Mouse (Mus musculus) kidney, postnatal 0 days (tissue): ENCODE data around the gene Olfr958. TPM values are rescaled to one million over a fixed set of nuclear protein-coding genes. Genes with fewer than 3 reads are reported as not detected.

Experiments used
- ATAC-seq: fragments of 200-750 bp; cut with Nextera tagmentation; replicated peaks from 2 replicates; pipeline ENCODE4 v1.8.0; 2017; ENCODE audit warnings: low read depth, moderate number of reproducible peaks, moderate TSS enrichment, moderate library complexity; ENCODE audit not compliant: low FRiP score
- DNase-seq: peaks from one replicate; pipeline ENCODE4 v3.0.0-alpha.2; 2016; ENCODE audit warnings: low spot score
- H3K27ac ChIP-seq: fragments of 300-500 bp; sonication (generic); 2 replicates; pipeline ENCODE4 v1.5.1; 2014; ENCODE audit warnings: mild to moderate bottlenecking
- H3K27me3 ChIP-seq: fragments of 300-500 bp; sonication (generic); 2 replicates; pipeline ENCODE4 v1.6.1; 2014; ENCODE audit warnings: low read length, mixed read lengths; ENCODE audit not compliant: insufficient read depth
- H3K36me3 ChIP-seq: fragments of 300-500 bp; sonication (generic); 2 replicates; pipeline ENCODE4 v1.6.1; 2014; ENCODE audit warnings: low read length, mixed read lengths; ENCODE audit not compliant: insufficient read depth
- H3K4me1 ChIP-seq: fragments of 300-500 bp; sonication (generic); replicated peaks from 2 replicates; pipeline ENCODE4 v1.6.1; 2014; ENCODE audit warnings: antibody characterized with exemption, low read length, mixed read lengths; ENCODE audit not compliant: insufficient read depth
- H3K4me2 ChIP-seq: fragments of 300-500 bp; sonication (generic); 2 replicates; pipeline ENCODE4 v1.6.1; 2014; ENCODE audit warnings: mild to moderate bottlenecking, low read length, moderate library complexity, mixed read lengths
- H3K4me3 ChIP-seq: fragments of 300-500 bp; sonication (generic); replicated peaks from 2 replicates; pipeline ENCODE4 v1.5.1; 2014; ENCODE audit warnings: low read depth, low read length
- H3K9ac ChIP-seq: fragments of 300-500 bp; sonication (generic); 2 replicates; pipeline ENCODE4 v1.6.1; 2014; ENCODE audit warnings: low read depth, low read length
- H3K9me3 ChIP-seq: fragments of 300-500 bp; sonication (generic); replicated peaks from 2 replicates; pipeline ENCODE4 v1.6.1; 2016; ENCODE audit warnings: low read length, inconsistent platforms, mixed read lengths
- CTCF ChIP-seq: IDR thresholded peaks from 2 replicates; pipeline ENCODE4 v1.5.1; 2016; ENCODE audit warnings: antibody characterized with exemption, low read depth, mild to moderate bottlenecking, moderate library complexity
- WGBS: fragments of 180-500 bp; shearing (Covaris S2); extraction: QIAGEN DNeasy Blood & Tissue Kit; methylation state at CpG from one replicate; pipeline ENCODE4 v1.1.7; 2014; 5-methylcytosine and 5-hydroxymethylcytosine counted together
- polyA plus RNA-seq: library from polyadenylated mRNA; unstranded; fragments of >200 nt; fragmentation: Nextera tagmentation; extraction: Ambion mirVana; gene quantifications from 2 replicates; pipeline ENCODE4 v1.2.1, GENCODE M21; 2015

Olfr958 gene
- polyA plus RNA-seq, 1 experiment from 2014 or later, result not detected

GRCm38 (mm10) chr9:39508998-39509397 lies 44.9 kb downstream of the Olfr958 start:
- Histone ChIP-seq H3K36me3 (no peaks in the 10 kb centered on the region), H3K4me3 (no peak overlapping the region), H3K27ac (no peak overlapping the region), H3K9ac (no peak overlapping the region), H3K4me2 (no peak overlapping the region), H3K27me3 (no peaks in the 10 kb centered on the region), H3K9me3 (no peaks in the 10 kb centered on the region), H3K4me1 (no peaks in the 10 kb centered on the region)
- peak; percentile 83 for TF ChIP-seq CTCF
- ATAC-seq (no peak), DNase-seq (peak; percentile 79)
- 11% methylated on average over 6 of the region's 6 CpGs for WGBS

Other genes with a start within 250 kb of the Olfr958 start
- gene Olfr948, start 228.0 kb downstream of the Olfr958 start, polyA plus RNA-seq, result not detected in 2 replicates
- gene Olfr951, start 166.6 kb downstream of the Olfr958 start, polyA plus RNA-seq, result not detected in 2 replicates
- not detected in 2 replicates for gene Olfr952, start 126.9 kb downstream of the Olfr958 start, polyA plus RNA-seq
- gene Olfr954, start 97.4 kb downstream of the Olfr958 start, polyA plus RNA-seq, result not detected in 2 replicates
- gene Olfr955, start 82.1 kb downstream of the Olfr958 start, polyA plus RNA-seq, result not detected in 2 replicates
- not detected in 2 replicates for gene Olfr44, start 60.1 kb downstream of the Olfr958 start, polyA plus RNA-seq
- not detected in 2 replicates for gene Olfr957, start 38.2 kb downstream of the Olfr958 start, polyA plus RNA-seq
- not detected in 2 replicates for gene Olfr959, start 21.5 kb upstream of the Olfr958 start, polyA plus RNA-seq
- gene AW551984, start 50.3 kb upstream of the Olfr958 start, polyA plus RNA-seq, result 9.1 and 10.2 TPM in 2 replicates
- not detected in 2 replicates for gene Olfr148, start 56.6 kb upstream of the Olfr958 start, polyA plus RNA-seq
- gene Olfr960, start 67.3 kb upstream of the Olfr958 start, polyA plus RNA-seq, result not detected in 2 replicates
- not detected in 2 replicates for gene Olfr961, start 91.0 kb upstream of the Olfr958 start, polyA plus RNA-seq
- gene Olfr963, start 113.2 kb upstream of the Olfr958 start, polyA plus RNA-seq, result not detected in 2 replicates
- not detected in 2 replicates for gene Olfr149, start 153.1 kb upstream of the Olfr958 start, polyA plus RNA-seq
- gene Olfr965, start 157.3 kb upstream of the Olfr958 start, polyA plus RNA-seq, result not detected in 2 replicates
- not detected in 2 replicates for gene Olfr150, start 176.9 kb upstream of the Olfr958 start, polyA plus RNA-seq
- gene Olfr967, start 192.2 kb upstream of the Olfr958 start, polyA plus RNA-seq, result not detected in 2 replicates
- not detected in 2 replicates for gene Olfr968, start 229.2 kb upstream of the Olfr958 start, polyA plus RNA-seq
- gene Olfr969, start 236.9 kb upstream of the Olfr958 start, polyA plus RNA-seq, result not detected in 2 replicates